Mouse (Mus musculus) thymus, postnatal 36 days (tissue): ENCODE measurements around the gene Akr1cl.
A peak's percentile ranks its signal among the peaks of the same experiment; 100 is the strongest.
"Not testable (repeated sequence)": the region's sequence is repeated elsewhere in the genome, so short reads cannot be mapped to it uniquely, and the experiment has no call there.

ENCODE experiments used
- DNase-seq, 2 experiments: peaks; one replicate each; pipeline ENCODE4 v3.0.0; 2022; ENCODE audit warnings: mixed read lengths in 2 of 2

Akr1cl gene

GRCm38 (mm10) chr1:65032641-65033040 lies at the start of gene Akr1cl:
Gene Akr1cl (minus strand): TSS chr1:65032759.
- DNase-seq: no peak

- DNase-seq: no peak
These were observed 49.6 kb upstream of the Akr1cl start, which contains the start of gene Crygb for GRCm38 (mm10) chr1:65082188-65082587. Gene Crygb (minus strand): TSS chr1:65082288.

DNA sequence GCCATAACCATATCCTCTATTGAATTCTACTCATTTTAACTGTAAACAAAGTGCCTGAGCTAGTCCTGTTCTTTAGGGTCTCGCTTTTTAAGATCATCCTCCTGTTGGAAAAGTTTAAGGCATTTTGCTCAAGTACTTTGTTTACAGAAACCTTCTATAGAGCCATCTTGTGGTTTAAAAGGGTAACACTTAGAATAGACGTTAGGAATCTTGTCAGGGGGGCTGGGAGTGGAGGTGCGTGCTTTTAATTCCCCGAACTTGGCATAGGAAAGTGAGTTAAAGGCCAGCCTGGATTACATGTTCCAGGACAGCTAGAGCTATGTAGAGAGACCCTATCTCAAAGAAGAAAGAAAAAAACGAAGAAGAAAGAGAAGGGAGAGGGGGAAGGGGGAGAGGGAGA lies 43.0 kb upstream of the Akr1cl start:
- no peak for DNase-seq

DNA sequence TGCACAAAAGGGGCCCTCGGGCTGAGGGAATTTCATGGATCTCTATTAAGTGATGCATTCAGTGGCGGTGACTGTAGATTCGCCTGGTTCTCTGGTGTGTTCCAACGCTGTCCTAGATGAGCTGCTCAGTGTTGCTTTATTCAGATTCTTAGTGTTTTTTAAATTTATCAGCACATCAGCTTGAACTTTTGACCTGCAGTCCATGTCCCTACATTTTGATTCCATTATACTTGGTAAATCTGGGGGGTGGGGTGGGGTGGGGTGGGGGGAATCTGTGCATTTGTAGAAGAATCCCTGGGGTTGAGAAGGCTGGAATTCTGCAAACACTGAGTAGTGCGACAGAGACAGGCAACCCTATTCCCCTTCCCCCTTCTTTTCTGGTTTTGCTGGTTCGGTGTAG lies 41.0 kb upstream of the Akr1cl start, which contains the start of gene Crygc:
Crygc (minus strand) TSS at position 101 of the 400 bp plus-strand sequence.
- no peak for DNase-seq

GRCm38 (mm10) chr1:65067842-65068241 lies 35.3 kb upstream of the Akr1cl start:
- DNase-seq: no peak

- no peak for DNase-seq
These were observed 31.6 kb upstream of the Akr1cl start for GRCm38 (mm10) chr1:65064201-65064600.

DNA sequence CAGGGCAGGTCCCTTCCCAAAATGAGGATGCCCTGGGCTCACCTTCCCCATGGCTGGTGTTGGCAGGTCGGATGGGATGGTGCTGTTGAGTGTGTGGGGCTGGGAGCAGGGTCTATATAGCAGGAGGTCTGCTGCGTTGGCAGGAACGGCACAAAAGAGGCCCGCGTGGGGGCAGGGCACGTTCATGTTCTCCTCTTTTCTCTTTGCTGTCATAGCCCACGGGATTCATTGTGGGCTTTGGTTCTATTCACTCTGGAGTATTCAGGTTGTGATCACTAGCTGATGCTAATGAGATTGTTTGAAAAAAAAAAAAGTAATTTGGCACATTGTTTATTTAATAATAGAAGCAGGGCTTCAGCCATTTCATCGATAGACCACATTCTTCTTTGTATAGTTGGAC lies 30.8 kb upstream of the Akr1cl start, which contains the start of gene Crygd:
Crygd (minus strand) TSS at position 101 of the 400 bp plus-strand sequence.
- DNase-seq: no peak

GRCm38 (mm10) chr1:65052140-65052539 lies 19.6 kb upstream of the Akr1cl start:
- DNase-seq: no peak

DNA sequence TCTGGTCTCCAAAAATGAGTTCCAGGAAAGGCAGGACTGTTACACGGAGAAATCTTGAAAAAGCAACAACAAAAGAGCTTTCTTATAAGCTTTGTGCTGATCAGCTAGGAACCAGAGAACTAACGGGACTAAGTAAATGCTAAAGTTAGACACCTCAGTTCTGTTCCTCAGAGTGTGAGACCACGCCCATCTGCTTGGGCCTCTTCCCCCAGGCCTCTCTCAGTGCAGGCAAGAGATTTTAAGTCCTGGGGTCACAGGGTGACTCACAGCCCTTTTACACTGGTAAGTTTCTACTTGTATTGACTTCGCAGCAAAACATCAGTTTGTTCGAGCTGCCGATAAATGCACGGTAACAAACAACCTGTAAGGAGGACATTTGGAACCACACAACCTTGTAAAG lies 19.1 kb upstream of the Akr1cl start:
- DNase-seq: no peak

GRCm38 (mm10) chr1:65050952-65051351 lies 18.4 kb upstream of the Akr1cl start, which contains the start of gene Cryge:
Gene Cryge (minus strand): TSS chr1:65051149.
- not testable (repeated sequence) for DNase-seq

- DNase-seq: no peak
These were observed 16.2 kb upstream of the Akr1cl start for GRCm38 (mm10) chr1:65048781-65049180.

- DNase-seq: no peak
These were observed 14.0 kb upstream of the Akr1cl start for GRCm38 (mm10) chr1:65046401-65047109.

DNA sequence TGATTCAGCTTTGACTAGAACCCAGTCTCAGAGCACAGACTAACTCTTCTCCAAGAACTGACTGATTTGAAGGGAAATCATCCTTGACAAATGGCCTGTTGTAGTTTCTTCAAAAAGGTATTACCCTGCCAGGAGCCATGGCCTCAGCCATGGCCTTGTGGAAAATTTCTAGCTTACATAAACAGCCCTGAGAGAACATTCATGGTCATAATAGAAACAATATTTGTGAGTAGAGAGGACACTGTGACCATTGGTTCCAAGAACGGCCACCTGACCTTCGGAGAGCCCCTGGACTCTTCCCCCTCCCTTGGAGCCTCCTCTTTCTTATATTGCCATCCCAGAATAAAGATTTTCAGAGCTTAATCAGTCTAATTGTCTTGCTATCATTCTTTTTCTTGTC lies 10.9 kb upstream of the Akr1cl start:
- no peak for DNase-seq

DNA sequence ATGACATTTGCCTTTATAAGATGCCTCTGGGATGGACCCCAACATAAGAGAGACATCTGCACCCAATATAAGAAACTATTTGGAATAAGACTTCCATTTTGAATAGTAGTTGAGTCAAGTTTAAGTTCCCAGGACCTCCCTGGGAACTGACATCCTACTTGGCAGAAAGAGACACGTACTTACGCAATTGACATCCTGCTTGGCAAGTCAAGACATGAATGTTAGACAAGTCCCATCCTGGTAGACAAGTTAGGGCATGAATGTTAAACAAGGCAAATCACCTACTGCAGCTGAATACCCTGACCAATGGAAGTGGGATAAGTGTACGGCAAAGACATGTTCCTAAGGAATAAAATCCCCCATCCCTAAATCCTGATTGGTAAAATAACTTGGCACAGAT lies 9.3 kb upstream of the Akr1cl start:
- DNase-seq: no peak

GRCm38 (mm10) chr1:65040806-65041205 lies 8.2 kb upstream of the Akr1cl start:
- no peak for DNase-seq

DNA sequence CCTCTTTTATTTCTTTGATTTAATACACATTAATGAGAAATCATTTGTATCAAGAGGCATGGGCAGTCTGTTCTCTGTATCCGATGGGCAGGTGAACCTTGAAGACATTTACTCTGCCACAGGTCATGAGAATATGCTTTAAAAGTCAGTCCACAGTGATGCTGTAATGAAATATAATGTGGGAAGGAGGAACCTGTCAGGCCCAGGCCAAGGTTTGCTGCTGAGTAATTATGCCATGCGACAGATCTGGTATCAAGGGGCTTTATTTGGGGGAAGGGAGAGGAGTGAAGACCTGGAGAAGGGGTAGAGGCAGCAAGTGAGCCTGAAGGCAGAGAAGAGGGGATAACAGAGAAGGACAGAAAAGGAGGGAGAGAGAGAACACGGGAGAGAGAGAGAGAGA lies 7.1 kb upstream of the Akr1cl start:
- DNase-seq: no peak

- no peak for DNase-seq
These were observed 5.0 kb upstream of the Akr1cl start for GRCm38 (mm10) chr1:65037542-65037941.

- no peak for DNase-seq
These were observed 3.0 kb upstream of the Akr1cl start for GRCm38 (mm10) chr1:65035513-65035912.

- no peak for DNase-seq
These were observed 4.4 kb downstream of the Akr1cl start for GRCm38 (mm10) chr1:65028206-65028605.

GRCm38 (mm10) chr1:65012726-65013125 lies 19.8 kb downstream of the Akr1cl start:
- DNase-seq: no peak

- DNase-seq: peak; percentile 29 to 32
These were observed 22.4 kb downstream of the Akr1cl start for GRCm38 (mm10) chr1:65010153-65010552.

DNA sequence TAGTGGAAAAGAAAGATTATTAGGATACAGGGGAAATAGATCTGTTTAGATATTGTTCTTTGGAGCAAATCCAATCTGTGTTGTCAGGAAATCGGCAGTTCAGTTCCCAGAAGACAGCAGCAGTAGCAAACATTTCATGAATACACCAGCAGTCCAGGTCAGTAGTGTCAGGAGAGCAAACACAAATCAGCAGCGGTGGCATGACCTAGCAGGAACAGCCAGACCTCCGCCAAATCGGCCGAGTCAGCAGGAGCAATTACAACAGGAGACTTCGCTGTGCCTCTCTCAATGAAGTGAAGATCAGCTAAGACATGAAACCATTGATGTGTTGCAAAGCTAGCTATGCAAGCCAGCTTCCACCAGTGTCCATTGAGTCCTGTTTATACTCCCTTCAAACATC lies 27.0 kb downstream of the Akr1cl start:
- DNase-seq: no peak

DNA sequence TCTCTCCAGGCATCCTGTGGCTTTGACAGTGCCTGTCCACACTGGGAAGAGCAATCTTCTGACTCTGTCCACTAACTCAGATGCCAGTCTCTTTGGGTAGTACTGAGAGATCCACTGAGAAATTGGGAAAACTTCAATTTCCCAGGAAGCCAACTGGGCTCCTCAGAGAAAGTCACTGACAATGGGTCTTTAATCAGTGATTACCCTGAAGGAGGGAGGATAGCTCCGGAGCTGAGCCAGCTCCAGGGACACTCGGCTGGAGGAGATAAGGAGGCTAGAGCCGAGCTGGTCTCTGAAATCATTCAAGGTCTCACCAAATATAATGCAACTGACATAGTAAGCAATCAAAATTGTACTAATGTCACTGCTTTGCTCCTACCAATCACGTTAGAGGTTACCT lies 28.0 kb downstream of the Akr1cl start:
- no peak for DNase-seq

DNA sequence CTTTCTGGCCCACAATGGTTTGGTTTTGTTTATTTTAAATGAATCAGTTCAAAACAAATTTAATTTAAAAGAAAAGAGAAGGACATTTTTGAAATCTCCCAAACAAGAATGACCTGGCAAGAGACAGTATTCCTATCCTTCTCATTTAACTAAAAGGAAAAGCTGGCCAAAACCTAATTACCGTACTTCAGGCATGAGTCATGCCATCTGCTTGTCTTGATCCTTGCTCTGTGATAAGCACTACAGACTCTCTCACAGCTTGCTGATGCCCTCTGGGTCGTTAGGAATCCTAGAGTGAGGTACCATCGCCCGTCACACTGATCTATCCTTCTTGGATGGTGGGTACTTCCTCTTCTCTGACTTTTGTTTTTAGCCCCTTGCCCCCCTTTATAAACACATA lies 39.4 kb downstream of the Akr1cl start:
- no peak for DNase-seq

- DNase-seq: no peak
These were observed 44.4 kb downstream of the Akr1cl start for GRCm38 (mm10) chr1:64988176-64988575.
